8 mouse cellular contexts compared by ENCODE assay signal in genomic region chr3:53863383-53864220, GRCm38 (mm10). TPM values are rescaled to one million over a fixed set of nuclear protein-coding genes. Genes with fewer than 3 reads are reported as not detected.
DNase-seq lines count a peak whose midpoint lies in the region; ATAC-seq lines count a peak whose summit lies in the region.

TSS of gene Ufm1 (minus strand) at chr3:53863830.

- no peaks in the 10 kb centered on the region for H3K9me3 ChIP-seq in heart, embryonic 13.5 days
- H3K9me3 ChIP-seq in liver, embryonic 12.5 days (replicated peaks), result no peaks in the 10 kb centered on the region
- H3K9me3 ChIP-seq in stomach, embryonic 15.5 days, result no peaks in the 10 kb centered on the region

- ATAC-seq in heart, embryonic 13.5 days (ENCODE audit: extremely low read depth, insufficient number of reproducible peaks, low FRiP score, low TSS enrichment), result peak; percentile 95
- peak; percentile 98 for ATAC-seq in liver, embryonic 12.5 days
- peak; percentile 98 for ATAC-seq in stomach, embryonic 15.5 days (ENCODE audit: insufficient read depth, low FRiP score, low read depth)

- H3K4me1 ChIP-seq in brown adipose tissue, adult 24 weeks (ENCODE audit: control insufficient read depth, insufficient read depth, insufficient read length, low read length), result peaks cover 3% of the 10 kb centered on the region; the same call in 1 of the 2 replicates
- H3K4me1 ChIP-seq in heart, embryonic 13.5 days, result peaks cover 10% of the 10 kb centered on the region
- H3K4me1 ChIP-seq in liver, embryonic 12.5 days, result peaks cover 18% of the 10 kb centered on the region
- H3K4me1 ChIP-seq in stomach, embryonic 15.5 days, result peaks cover 5% of the 10 kb centered on the region; the same call in 1 of the 2 replicates

- peak within 1 kb of the TSS; percentile 92 for H3K9ac ChIP-seq in heart, embryonic 13.5 days
- peak within 1 kb of the TSS; percentile 81 for H3K9ac ChIP-seq in liver, embryonic 12.5 days
- peak within 1 kb of the TSS; percentile 65 for H3K9ac ChIP-seq in stomach, embryonic 15.5 days

- WGBS in heart, embryonic 13.5 days, result under 1% methylated on average over 58 of the region's 58 CpGs
- under 1% methylated on average over 58 of the region's 58 CpGs for WGBS in liver, embryonic 12.5 days (ENCODE audit: insufficient replicate concordance)
- WGBS in stomach, embryonic 15.5 days, result under 1% methylated on average over 58 of the region's 58 CpGs

- peak within 1 kb of the TSS; percentile 90 for H3K4me2 ChIP-seq in heart, embryonic 13.5 days
- H3K4me2 ChIP-seq in liver, embryonic 12.5 days, result peak within 1 kb of the TSS; percentile 80
- H3K4me2 ChIP-seq in stomach, embryonic 15.5 days, result peak within 1 kb of the TSS; percentile 65

- H3K27me3 ChIP-seq in heart, embryonic 13.5 days (replicated peaks), result no peaks in the 10 kb centered on the region
- H3K27me3 ChIP-seq in liver, embryonic 12.5 days (replicated peaks), result no peaks in the 10 kb centered on the region
- no peaks in the 10 kb centered on the region for H3K27me3 ChIP-seq in stomach, embryonic 15.5 days (replicated peaks)

- H3K4me3 ChIP-seq in brown adipose tissue, adult 24 weeks (ENCODE audit: insufficient read depth, low read depth, low read length), result peak within 1 kb of the TSS; percentile 92
- peak within 1 kb of the TSS; percentile 77 for H3K4me3 ChIP-seq in heart, embryonic 13.5 days
- peak within 1 kb of the TSS; percentile 94 for H3K4me3 ChIP-seq in liver, embryonic 12.5 days
- peak within 1 kb of the TSS; percentile 83 for H3K4me3 ChIP-seq in stomach, embryonic 15.5 days (replicated peaks)

- H3K27ac ChIP-seq in brown adipose tissue, adult 24 weeks (replicated peaks; ENCODE audit: low read depth, low read length), result peak within 1 kb of the TSS; percentile 95
- peak within 1 kb of the TSS; percentile 41; the same call in 1 of the 2 replicates for H3K27ac ChIP-seq in heart, embryonic 13.5 days (replicated peaks)
- peak within 1 kb of the TSS; percentile 67; the same call in 1 of the 2 replicates for H3K27ac ChIP-seq in liver, embryonic 12.5 days
- H3K27ac ChIP-seq in stomach, embryonic 15.5 days, result 0 out of 2 replicates have a peak within 1 kb of the TSS, but pooled peaks have one; percentile 55

- H3K36me3 ChIP-seq in heart, embryonic 13.5 days, result peaks cover 37% of the 10 kb centered on the region
- H3K36me3 ChIP-seq in liver, embryonic 12.5 days, result peaks cover 33% of the 10 kb centered on the region
- H3K36me3 ChIP-seq in stomach, embryonic 15.5 days, result peaks cover 22% of the 10 kb centered on the region

- DNase-seq in CD4-positive, CD25-positive, alpha-beta regulatory T cell, adult 2 months (ENCODE audit: low read depth, low spot score), result peak; percentile 93
- DNase-seq in fat pad, adult 2 months (ENCODE audit: extremely low read depth, low read depth, low spot score), result peak; percentile 67
- DNase-seq in kidney, postnatal 10 days, result peak; percentile 97
- DNase-seq in natural killer cell, adult 2 months (ENCODE audit: low spot score in 2 of 2), result peak; percentile 92 to 94

RNA-seq across cellular contexts. Expression of gene Ufm1, which starts in this region (rescaled TPM):
- polyA plus RNA-seq in brown adipose tissue, adult 24 weeks (2012; ENCODE audit: insufficient read depth, insufficient read length, missing spikeins), result 66.5 and 72.8 TPM in 2 replicates
- polyA plus RNA-seq in heart, embryonic 13.5 days (2015; fragmentation: Nextera tagmentation; extraction: Ambion mirVana), result 77.4 and 80.0 TPM in 2 replicates
- 76.7 and 79.0 TPM in 2 replicates for polyA plus RNA-seq in liver, embryonic 12.5 days (2016; fragmentation: Nextera tagmentation; extraction: Ambion mirVana)
- polyA plus RNA-seq in stomach, embryonic 15.5 days (2015; fragmentation: Nextera tagmentation; extraction: Ambion mirVana), result 109 and 131 TPM in 2 replicates

Comparison
In these comparisons a context has a peak if more than half of its experiments do, and no peak if none do; other contexts are left out.
1. Peak in every context shown above with its lines: DNase-seq, ATAC-seq, H3K4me3 ChIP-seq and H3K27ac ChIP-seq.
2. H3K27ac ChIP-seq: peak in every context shown above with its lines; median percentile 95 in brown adipose tissue, adult 24 weeks; 67 in liver, embryonic 12.5 days; 55 in stomach, embryonic 15.5 days; 41 in heart, embryonic 13.5 days.